Mouse (Mus musculus) ES-Bruce4 (cell line): ENCODE results near the gene Ghrl. TPM values are rescaled to one million over a fixed set of nuclear protein-coding genes. Genes with fewer than 3 reads are reported as not detected.

Source experiments
- H3K27ac ChIP-seq: 2 replicates; pipeline ENCODE4 v1.5.1; 2012; ENCODE audit warnings: low read length, inconsistent platforms; ENCODE audit not compliant: insufficient read depth
- H3K27me3 ChIP-seq: 2 replicates; pipeline ENCODE4 v1.6.1; 2012; ENCODE audit warnings: mild to moderate bottlenecking, low read length, inconsistent platforms; ENCODE audit not compliant: control insufficient read depth, poor library complexity, insufficient read depth, severe bottlenecking
- H3K36me3 ChIP-seq: 2 replicates; pipeline ENCODE4 v1.6.1; 2012; ENCODE audit warnings: inconsistent platforms, mild to moderate bottlenecking, low read length, moderate library complexity; ENCODE audit not compliant: control insufficient read depth, poor library complexity, insufficient read depth, severe bottlenecking
- H3K4me1 ChIP-seq: one replicate; pipeline ENCODE4 v1.8.1; 2011; ENCODE audit warnings: low read length; ENCODE audit not compliant: control insufficient read depth, insufficient read depth
- H3K4me3 ChIP-seq: 2 replicates; pipeline ENCODE4 v1.5.1; 2011; ENCODE audit warnings: low read depth, mild to moderate bottlenecking, low read length
- H3K9ac ChIP-seq: 2 replicates; pipeline ENCODE4 v1.6.1; 2012; ENCODE audit warnings: low read depth, mild to moderate bottlenecking, inconsistent platforms; ENCODE audit not compliant: poor library complexity, severe bottlenecking
- H3K9me3 ChIP-seq: replicated peaks from 2 replicates; pipeline ENCODE4 v1.6.1; 2012; ENCODE audit warnings: mild to moderate bottlenecking, low read length, inconsistent platforms; ENCODE audit not compliant: control insufficient read depth, poor library complexity, insufficient read depth, severe bottlenecking
- CTCF ChIP-seq: IDR thresholded peaks from one replicate; pipeline ENCODE4 v1.8.1; 2011; ENCODE audit warnings: low read depth, low read length
- EP300 ChIP-seq: IDR thresholded peaks from 2 replicates; pipeline ENCODE4 v1.6.1; 2011; ENCODE audit warnings: low read depth, low read length; ENCODE audit not compliant: insufficient read depth
- POLR2A ChIP-seq: IDR thresholded peaks from one replicate; pipeline ENCODE4 v1.8.1; 2011; ENCODE audit warnings: low read length; ENCODE audit not compliant: insufficient read depth
- polyA plus RNA-seq: library from polyadenylated mRNA; stranded (reverse); fragments of >200 nt; gene quantifications from 2 replicates; pipeline ENCODE4 v1.2.4, GENCODE M21; 2011; ENCODE audit warnings: low read depth; ENCODE audit not compliant: missing spikeins, insufficient read depth, insufficient read length

The Ghrl gene
- 2.0 TPM in 1 of 2 replicates, not detected in the other for polyA plus RNA-seq

DNA sequence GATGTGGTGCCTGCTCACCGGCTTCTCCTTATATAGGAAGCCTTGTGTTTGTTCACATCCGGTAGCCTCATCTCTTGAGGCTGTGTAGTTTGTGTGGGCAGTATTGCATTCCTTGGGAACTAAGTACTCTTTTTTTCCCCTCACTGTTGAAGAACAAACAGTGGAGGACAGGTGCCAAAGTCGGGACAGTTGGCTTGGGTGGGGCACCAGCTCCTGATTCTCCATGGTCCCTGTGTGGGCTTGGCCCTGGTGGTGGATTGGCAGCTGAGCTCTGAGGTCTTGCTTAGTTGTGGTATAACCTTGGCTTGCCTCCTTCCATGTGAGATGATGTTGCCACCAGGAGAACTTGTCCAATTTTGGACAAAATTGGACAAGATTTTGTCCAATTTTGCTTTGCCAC lies at the start of gene Ghrl:
TSS of gene Ghrl (minus strand) at position 3 of the 400 bp plus-strand sequence.
- TF ChIP-seq EP300 (no peak), POLR2A (no peak), CTCF (no peak)

GRCm38 (mm10) chr6:113768804-113769203 lies 49.1 kb upstream of the Ghrl start:
- no peaks in the 10 kb centered on the region for H3K36me3 ChIP-seq
- H3K4me1 ChIP-seq = no peaks in the 10 kb centered on the region
- no peaks in the 10 kb centered on the region for H3K27me3 ChIP-seq
- no peaks in the 10 kb centered on the region for H3K9me3 ChIP-seq
- H3K27ac ChIP-seq = no peak overlapping the region
- H3K9ac ChIP-seq = no peak overlapping the region
- TF ChIP-seq CTCF (no peak), EP300 (no peak), POLR2A (no peak)
- H3K4me3 ChIP-seq = no peak overlapping the region

More for the DNA sequence above, at the start of gene Ghrl:
- Histone ChIP-seq H3K27ac (no peak within 1 kb of the TSS), H3K4me1 (no peaks in the 10 kb centered on the region), H3K4me3 (no peak within 1 kb of the TSS), H3K9ac (no peak within 1 kb of the TSS), H3K27me3 (no peaks in the 10 kb centered on the region), H3K9me3 (no peaks in the 10 kb centered on the region), H3K36me3 (peaks cover 59% of the 10 kb centered on the region)

GRCm38 (mm10) chr6:113761644-113762043 lies 42.0 kb upstream of the Ghrl start:
- Histone ChIP-seq H3K9ac (no peak overlapping the region), H3K27ac (no peak overlapping the region), H3K36me3 (no peaks in the 10 kb centered on the region), H3K4me1 (no peaks in the 10 kb centered on the region), H3K9me3 (no peaks in the 10 kb centered on the region), H3K27me3 (no peaks in the 10 kb centered on the region), H3K4me3 (no peak overlapping the region)
- no peak for TF ChIP-seq POLR2A
- TF ChIP-seq CTCF = peak; percentile 90

DNA sequence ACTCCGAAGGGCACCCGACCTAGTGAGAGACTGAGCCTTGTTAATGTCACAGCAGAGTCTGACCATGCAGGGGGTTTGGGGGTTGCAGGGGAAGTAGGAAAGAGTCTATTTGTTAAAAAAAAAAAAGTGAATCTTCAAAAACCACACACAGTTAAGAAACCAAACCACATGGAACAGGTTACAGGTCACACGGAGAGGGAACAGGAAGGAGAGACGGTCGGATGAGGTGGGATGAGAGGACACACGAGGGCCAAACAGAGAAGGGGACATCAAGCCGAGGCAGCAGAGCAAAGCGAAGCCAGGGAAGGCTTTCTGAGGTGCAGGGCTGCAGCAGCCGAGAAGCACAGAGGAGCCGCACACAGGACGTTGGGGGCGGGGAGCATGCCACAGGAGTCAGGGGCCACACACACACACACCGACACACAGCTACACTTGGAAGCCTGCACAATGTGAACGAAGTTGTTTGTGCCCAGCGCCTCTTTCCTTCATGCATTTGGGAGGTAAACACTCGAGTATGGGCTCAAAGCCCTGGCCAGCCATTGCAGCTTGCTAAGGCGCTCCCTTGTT lies 29.5 kb upstream of the Ghrl start:
- no peaks in the 10 kb centered on the region for H3K4me1 ChIP-seq
- no peak overlapping the region for H3K27ac ChIP-seq
- H3K36me3 ChIP-seq = no peaks in the 10 kb centered on the region
- no peaks in the 10 kb centered on the region for H3K27me3 ChIP-seq
- no peak overlapping the region for H3K4me3 ChIP-seq
- H3K9ac ChIP-seq = no peak overlapping the region
- TF ChIP-seq POLR2A (no peak), EP300 (no peak), CTCF (no peak)
- no peaks in the 10 kb centered on the region for H3K9me3 ChIP-seq

- Histone ChIP-seq H3K36me3 (no peaks in the 10 kb centered on the region), H3K27me3 (no peaks in the 10 kb centered on the region), H3K9me3 (no peaks in the 10 kb centered on the region), H3K4me3 (peak overlapping the region; percentile 45), H3K27ac (no peak overlapping the region), H3K9ac (peak overlapping the region; percentile 52; the same call in 1 of the 2 replicates), H3K4me1 (no peaks in the 10 kb centered on the region)
- TF ChIP-seq CTCF (no peak), POLR2A (no peak), EP300 (no peak)
Observed at GRCm38 (mm10) chr6:113748351-113748750, 28.7 kb upstream of the Ghrl start.

DNA sequence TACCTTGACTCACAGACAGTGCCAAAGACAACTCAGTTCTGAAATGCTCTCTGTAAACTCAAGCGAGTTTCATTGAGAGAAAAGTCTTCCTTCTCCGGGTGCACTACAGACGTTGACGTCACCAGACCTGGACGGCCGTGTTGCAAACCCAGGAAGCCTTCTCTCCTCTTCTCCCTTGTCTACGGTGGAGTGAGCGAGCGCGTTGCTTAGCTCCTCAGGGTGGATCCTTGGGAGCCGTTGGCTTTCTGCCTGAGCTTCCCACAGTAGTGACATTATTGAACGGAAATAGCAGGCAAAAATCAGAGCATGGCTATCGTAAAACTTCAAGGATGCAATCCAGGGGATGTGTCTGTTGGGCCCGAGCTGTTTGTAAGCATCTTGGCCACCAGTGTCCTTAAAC lies 27.6 kb upstream of the Ghrl start:
- Histone ChIP-seq H3K27ac (no peak overlapping the region), H3K27me3 (no peaks in the 10 kb centered on the region), H3K4me1 (no peaks in the 10 kb centered on the region), H3K4me3 (no peak overlapping the region), H3K36me3 (no peaks in the 10 kb centered on the region), H3K9ac (no peak overlapping the region), H3K9me3 (no peaks in the 10 kb centered on the region)
- TF ChIP-seq EP300 (no peak), POLR2A (no peak), CTCF (no peak)
